Mouse (Mus musculus) testis, adult 2 months (tissue): ENCODE results near the gene Tlr2. TPM values are rescaled to one million over a fixed set of nuclear protein-coding genes. Genes with fewer than 3 reads are reported as not detected.

ENCODE experiments used
- H3K27ac ChIP-seq: fragments of 200-500 bp; 2 replicates; pipeline ENCODE4 v1.5.1; 2012; ENCODE audit warnings: low read depth, low read length; ENCODE audit not compliant: control insufficient read depth, insufficient read depth
- H3K27me3 ChIP-seq: fragments of 200-500 bp; 2 replicates; pipeline ENCODE4 v1.6.1; 2012; ENCODE audit warnings: mild to moderate bottlenecking, low read length, moderate library complexity; ENCODE audit not compliant: control insufficient read depth, insufficient read depth
- H3K36me3 ChIP-seq: fragments of 200-500 bp; 2 replicates; pipeline ENCODE4 v1.6.1; 2012; ENCODE audit warnings: mild to moderate bottlenecking, low read length; ENCODE audit not compliant: control insufficient read depth, insufficient read depth
- H3K4me1 ChIP-seq: fragments of 200-500 bp; 2 replicates; pipeline ENCODE4 v1.6.1; 2012; ENCODE audit warnings: low read length; ENCODE audit not compliant: control insufficient read depth, insufficient read depth
- H3K4me3 ChIP-seq: fragments of 200-500 bp; 2 replicates; pipeline ENCODE4 v1.5.1; 2012; ENCODE audit warnings: low read depth, mild to moderate bottlenecking, low read length, moderate library complexity, mixed read lengths; ENCODE audit not compliant: control insufficient read depth
- CTCF ChIP-seq: fragments of 200-500 bp; IDR thresholded peaks from 2 replicates; pipeline ENCODE4 v1.5.1; 2012; ENCODE audit warnings: low read depth, mild to moderate bottlenecking, inconsistent platforms, low read length, moderate library complexity; ENCODE audit not compliant: control insufficient read depth, insufficient read depth, insufficient replicate concordance
- POLR2A ChIP-seq: fragments of 200-500 bp; IDR thresholded peaks from 2 replicates; pipeline ENCODE4 v1.6.1; 2012; ENCODE audit warnings: low read depth, mild to moderate bottlenecking, inconsistent platforms, low read length, moderate library complexity; ENCODE audit not compliant: control insufficient read depth
- polyA plus RNA-seq: library from polyadenylated mRNA; depleted of rRNA; stranded (reverse); fragments of >200 nt; gene quantifications from 2 replicates; pipeline ENCODE4 v1.2.3, GENCODE M21; 2012

The Tlr2 gene
- polyA plus RNA-seq, 1 experiment, result 0.21 TPM

DNA sequence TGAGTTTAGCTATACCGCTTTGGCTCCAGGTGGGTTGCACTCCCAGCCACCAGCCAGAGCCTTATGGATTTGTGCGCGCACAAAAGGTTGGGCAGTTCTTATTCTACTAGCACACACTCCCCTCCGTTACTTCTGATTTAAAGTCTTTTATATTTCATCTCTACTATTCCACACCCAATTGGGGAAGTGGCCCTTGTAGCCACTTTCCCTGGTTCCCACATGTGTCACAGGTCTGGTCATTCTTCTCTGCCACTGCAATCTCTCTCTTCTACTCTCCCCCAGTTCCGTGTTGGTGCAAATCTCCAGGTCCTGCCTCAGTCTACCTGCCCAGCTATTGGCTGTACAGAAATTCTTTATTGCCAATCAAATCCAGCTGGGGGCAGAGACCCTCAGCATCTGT is 14.1 kb upstream of the Tlr2 start:
- TF ChIP-seq CTCF (no peak), POLR2A (no peak)
- H3K4me3 ChIP-seq, result no peak overlapping the region
- H3K4me1 ChIP-seq, result peaks cover 4% of the 10 kb centered on the region; the same call in 1 of the 2 replicates
- no peaks in the 10 kb centered on the region for H3K36me3 ChIP-seq
- H3K27ac ChIP-seq, result no peak overlapping the region
- no peaks in the 10 kb centered on the region for H3K27me3 ChIP-seq

DNA sequence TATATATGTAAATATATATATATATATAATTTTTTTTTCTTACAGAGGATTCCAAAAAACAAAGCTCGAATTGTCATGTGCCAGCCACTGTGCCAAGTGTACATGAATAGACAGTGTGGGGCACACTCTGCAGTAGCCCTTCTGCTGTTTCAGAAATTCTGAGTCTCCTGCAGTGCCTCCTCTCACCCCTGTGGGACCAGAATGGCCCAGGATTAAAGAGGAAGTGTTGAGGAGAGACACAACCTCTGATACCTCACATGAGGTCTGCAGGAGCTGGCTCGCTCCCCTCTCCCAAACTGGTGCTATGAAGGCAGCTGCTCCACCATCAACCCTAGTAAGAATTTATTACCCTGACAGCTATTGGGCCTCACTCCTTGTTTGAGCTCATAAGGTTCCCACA is 7.8 kb upstream of the Tlr2 start:
- no peak overlapping the region for H3K4me3 ChIP-seq

DNA sequence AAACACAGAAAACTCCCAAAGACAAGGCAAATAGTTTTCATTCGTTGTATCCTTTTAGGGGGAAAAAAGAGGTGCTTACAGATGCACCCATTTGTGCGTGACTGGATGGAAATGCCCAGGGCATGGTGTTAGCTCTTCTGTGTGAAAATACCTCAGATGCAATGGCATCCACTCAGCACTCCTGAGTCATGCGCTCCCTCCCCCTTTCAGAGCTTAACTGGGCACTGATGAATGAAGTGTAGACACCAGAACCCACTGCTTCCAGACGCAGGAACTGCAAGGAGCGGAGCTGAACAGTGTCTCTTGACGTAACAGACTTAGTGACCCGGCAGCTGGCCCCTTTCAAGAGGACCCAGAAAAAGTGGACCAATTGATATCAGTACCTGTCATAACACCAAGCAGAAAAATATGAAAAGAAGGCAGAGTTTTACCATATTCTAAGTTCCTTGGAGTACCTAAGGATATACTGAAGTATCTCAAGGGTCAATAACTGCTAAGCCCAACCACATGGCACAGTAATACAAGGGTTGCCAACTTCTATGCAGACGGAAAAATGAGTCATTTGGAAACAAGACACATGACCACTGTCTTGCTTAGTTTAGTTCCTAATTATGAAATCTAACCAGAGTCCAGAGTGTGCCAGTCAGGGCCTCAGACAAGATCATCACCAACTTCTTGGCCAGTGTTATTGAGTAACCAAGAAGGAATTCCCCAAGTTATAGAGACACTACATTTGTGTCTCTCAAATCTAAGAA is 3.4 kb upstream of the Tlr2 start:
- peaks cover 9% of the 10 kb centered on the region for H3K4me1 ChIP-seq
- no peaks in the 10 kb centered on the region for H3K27me3 ChIP-seq
- H3K4me3 ChIP-seq, result no peak overlapping the region
- H3K27ac ChIP-seq, result no peak overlapping the region
- H3K36me3 ChIP-seq, result no peaks in the 10 kb centered on the region
- no peak for TF ChIP-seq POLR2A
- TF ChIP-seq CTCF, result no peak

More for the DNA sequence above, 7.8 kb upstream of the Tlr2 start:
- Histone ChIP-seq H3K27ac (no peak overlapping the region), H3K27me3 (no peaks in the 10 kb centered on the region), H3K36me3 (no peaks in the 10 kb centered on the region), H3K4me1 (no peaks in the 10 kb centered on the region)
- no peak for TF ChIP-seq POLR2A
- TF ChIP-seq CTCF, result no peak

DNA sequence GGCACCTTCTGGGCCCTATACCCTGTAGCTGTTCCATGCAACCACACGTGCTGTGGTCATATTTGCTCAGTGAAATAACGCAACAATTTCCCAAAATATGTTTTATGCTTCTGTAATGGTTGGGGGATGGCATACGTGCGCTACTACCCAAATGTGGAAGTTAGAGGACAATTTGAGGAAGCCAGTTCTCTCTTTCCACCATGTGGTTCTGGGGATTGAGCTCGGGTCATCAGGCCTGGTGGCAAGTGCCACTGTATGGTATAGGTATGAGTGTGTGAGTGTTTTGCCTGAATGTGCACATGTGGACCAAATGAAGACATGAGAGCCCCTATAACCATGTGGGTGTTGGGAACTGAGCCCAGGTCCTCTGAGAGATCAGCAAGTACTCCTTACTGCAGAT is 2.1 kb downstream of the Tlr2 start:
- H3K4me3 ChIP-seq, result no peak overlapping the region

DNA sequence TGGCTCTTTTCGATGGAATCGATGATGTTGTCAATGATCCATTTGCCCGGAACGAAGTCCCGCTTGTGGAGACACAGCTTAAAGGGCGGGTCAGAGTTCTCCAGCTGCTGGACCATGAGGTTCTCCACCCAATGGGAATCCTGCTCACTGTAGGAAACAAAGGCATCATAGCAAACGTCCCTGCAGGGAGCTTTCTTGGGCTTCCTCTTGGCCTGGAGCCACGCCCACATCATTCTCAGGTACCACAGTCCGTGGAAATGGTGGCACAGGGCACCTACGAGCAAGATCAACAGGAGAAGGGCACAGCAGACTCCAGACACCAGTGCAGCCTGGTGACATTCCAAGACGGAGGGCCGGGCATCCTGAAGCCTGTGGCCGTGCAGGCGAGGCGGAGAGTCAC is 4.9 kb downstream of the Tlr2 start:
- Histone ChIP-seq H3K4me1 (peaks cover 13% of the 10 kb centered on the region), H3K27ac (no peak overlapping the region), H3K36me3 (no peaks in the 10 kb centered on the region), H3K27me3 (no peaks in the 10 kb centered on the region), H3K4me3 (no peak overlapping the region)
- TF ChIP-seq CTCF, result no peak
- TF ChIP-seq POLR2A, result no peak

More for the DNA sequence above, 2.1 kb downstream of the Tlr2 start:
- Histone ChIP-seq H3K4me1 (peaks cover 13% of the 10 kb centered on the region), H3K27ac (no peak overlapping the region), H3K27me3 (no peaks in the 10 kb centered on the region), H3K36me3 (no peaks in the 10 kb centered on the region)
- TF ChIP-seq CTCF (no peak), POLR2A (no peak)

DNA sequence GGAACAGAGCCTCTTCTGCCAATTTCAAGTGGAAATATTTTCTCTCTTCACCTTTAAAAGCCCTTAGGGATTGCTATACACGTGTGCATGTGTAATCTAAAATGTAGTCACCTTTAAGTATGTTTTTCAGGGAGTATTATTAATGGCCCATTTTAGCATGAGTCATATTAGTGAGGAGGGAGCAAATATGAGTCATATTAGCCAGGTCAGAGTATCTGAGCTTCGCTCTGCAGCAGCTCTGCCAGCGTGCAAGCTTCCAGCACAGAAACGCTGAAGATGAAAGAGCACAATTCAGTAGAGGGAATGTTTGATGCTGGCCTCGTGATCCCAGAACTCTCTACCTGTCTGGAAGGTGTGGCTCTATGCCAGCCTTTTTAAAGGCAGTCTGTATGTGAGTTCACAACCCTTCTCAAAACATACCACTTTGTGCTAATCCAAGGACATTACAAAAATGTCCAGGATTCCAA is 13.4 kb downstream of the Tlr2 start:
- no peaks in the 10 kb centered on the region for H3K27me3 ChIP-seq
- no peak overlapping the region for H3K27ac ChIP-seq
- TF ChIP-seq CTCF (no peak), POLR2A (no peak)
- no peak overlapping the region for H3K4me3 ChIP-seq
- no peaks in the 10 kb centered on the region for H3K36me3 ChIP-seq
- H3K4me1 ChIP-seq, result no peaks in the 10 kb centered on the region

DNA sequence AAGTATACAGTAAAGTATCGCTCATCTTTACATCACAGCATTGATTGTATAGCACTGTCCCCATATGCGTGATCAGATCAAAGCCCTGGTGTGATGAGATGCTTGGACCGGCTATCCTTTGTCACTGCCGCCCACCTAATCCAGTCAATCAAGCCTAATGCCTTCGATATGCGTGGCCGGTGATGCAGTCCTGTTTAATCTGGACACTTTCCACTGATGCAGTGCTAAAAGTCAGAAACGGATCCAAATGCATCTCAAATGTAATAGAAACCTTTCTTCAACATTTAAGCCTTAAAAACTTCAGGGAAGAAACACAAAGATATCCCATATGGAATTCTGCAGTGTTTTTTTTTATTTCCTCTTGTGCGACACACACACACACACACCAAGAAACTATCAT is 13.9 kb downstream of the Tlr2 start:
- Histone ChIP-seq H3K27ac (no peak overlapping the region), H3K4me3 (no peak overlapping the region), H3K27me3 (no peaks in the 10 kb centered on the region), H3K36me3 (no peaks in the 10 kb centered on the region), H3K4me1 (no peaks in the 10 kb centered on the region)
- no peak for TF ChIP-seq POLR2A
- TF ChIP-seq CTCF, result no peak
